Mouse (Mus musculus) adrenal gland, adult (tissue): Measurements from ENCODE around the gene Gm21972.

Experiments used
- DNase-seq, 2 experiments: peaks; one replicate each; pipeline ENCODE4 v3.0.0; 2022 to 2023; ENCODE audit warnings: low spot score in 1 of 2; ENCODE audit not compliant: inconsistent age in 2 of 2

Gm21972 gene

GRCm38 (mm10) chr1:86160479-86160878 lies 27.0 kb downstream of the Gm21972 start:
- no peak for DNase-seq

GRCm38 (mm10) chr1:86161061-86161460 lies 27.6 kb downstream of the Gm21972 start:
- DNase-seq = no peak

- DNase-seq = no peak
Observed at GRCm38 (mm10) chr1:86174602-86175001, 41.2 kb downstream of the Gm21972 start.

GRCm38 (mm10) chr1:86176066-86176465 lies 42.6 kb downstream of the Gm21972 start:
- DNase-seq = no peak

- peak; percentile 77 to 90 for DNase-seq
Observed at GRCm38 (mm10) chr1:86178462-86179253, 45.2 kb downstream of the Gm21972 start.

- no peak for DNase-seq
Observed at GRCm38 (mm10) chr1:86182004-86182709, 48.7 kb downstream of the Gm21972 start.

GRCm38 (mm10) chr1:86183577-86184263 lies 50.3 kb downstream of the Gm21972 start:
- no peak for DNase-seq

- DNase-seq = no peak
Observed at GRCm38 (mm10) chr1:86186762-86187161, 53.3 kb downstream of the Gm21972 start.

GRCm38 (mm10) chr1:86187856-86188255 lies 54.4 kb downstream of the Gm21972 start:
- no peak for DNase-seq

- DNase-seq = no peak
Observed at GRCm38 (mm10) chr1:86188271-86188670, 54.8 kb downstream of the Gm21972 start.

GRCm38 (mm10) chr1:86189034-86189702 lies 55.7 kb downstream of the Gm21972 start:
- DNase-seq = no peak

- no peak for DNase-seq
Observed at GRCm38 (mm10) chr1:86190843-86191242, 57.4 kb downstream of the Gm21972 start.

- no peak for DNase-seq
Observed at GRCm38 (mm10) chr1:86194044-86194443, 60.6 kb downstream of the Gm21972 start.

- DNase-seq = no peak
Observed at GRCm38 (mm10) chr1:86198276-86198675, 64.8 kb downstream of the Gm21972 start.

GRCm38 (mm10) chr1:86199026-86199425 lies 65.6 kb downstream of the Gm21972 start:
- no peak for DNase-seq

GRCm38 (mm10) chr1:86201312-86201711 lies 67.9 kb downstream of the Gm21972 start:
- no peak for DNase-seq

GRCm38 (mm10) chr1:86202617-86203219 lies 69.3 kb downstream of the Gm21972 start:
- no peak for DNase-seq

GRCm38 (mm10) chr1:86210676-86211075 lies 77.2 kb downstream of the Gm21972 start:
- DNase-seq = no peak

- no peak for DNase-seq
Observed at GRCm38 (mm10) chr1:86211498-86211897, 78.1 kb downstream of the Gm21972 start.
